Mouse (Mus musculus) heart, adult 2 months (tissue): Measurements from ENCODE around the gene Pelp1. TPM values are rescaled to one million over a fixed set of nuclear protein-coding genes. Genes with fewer than 3 reads are reported as not detected.

Experiments
- DNase-seq, 2 experiments: peaks; one replicate each; pipeline ENCODE4 v3.0.0; 2021
- H3K27ac ChIP-seq: fragments of 200-600 bp; 2 replicates; pipeline ENCODE4 v1.8.1; 2022
- H3K27me3 ChIP-seq: fragments of 200-500 bp; 2 replicates; pipeline ENCODE4 v1.6.1; 2012; ENCODE audit warnings: mild to moderate bottlenecking, low read length, inconsistent platforms, mixed read lengths; ENCODE audit not compliant: control insufficient read depth, insufficient read depth
- H3K36me3 ChIP-seq: fragments of 200-500 bp; 2 replicates; pipeline ENCODE4 v1.6.1; 2012; ENCODE audit warnings: low read length, inconsistent platforms; ENCODE audit not compliant: control insufficient read depth, insufficient read depth
- H3K4me1 ChIP-seq: fragments of 200-500 bp; 2 replicates; pipeline ENCODE4 v1.6.1; 2011; ENCODE audit warnings: low read length; ENCODE audit not compliant: control insufficient read depth, insufficient read depth
- H3K4me3 ChIP-seq: fragments of 200-600 bp; 2 replicates; pipeline ENCODE4 v1.8.1; 2022
- H3K79me2 ChIP-seq: fragments of 200-500 bp; replicated peaks from 2 replicates; pipeline ENCODE4 v1.6.1; 2012; ENCODE audit warnings: mild to moderate bottlenecking, inconsistent platforms, low read length, moderate library complexity, mixed read lengths; ENCODE audit not compliant: control insufficient read depth, insufficient read depth
- H3K9ac ChIP-seq: fragments of 200-500 bp; 2 replicates; pipeline ENCODE4 v1.6.1; 2012; ENCODE audit warnings: low read depth, mild to moderate bottlenecking, control low read depth, inconsistent platforms, low read length, mixed read lengths
- CTCF ChIP-seq: fragments of 200-600 bp; IDR thresholded peaks from 2 replicates; pipeline ENCODE4 v1.8.1; 2022; ENCODE audit warnings: antibody characterized with exemption, mild to moderate bottlenecking, moderate library complexity
- EP300 ChIP-seq: fragments of 200-500 bp; IDR thresholded peaks from 2 replicates; pipeline ENCODE4 v1.6.1; 2011; ENCODE audit warnings: low read depth, low read length, control low read depth; ENCODE audit not compliant: insufficient read depth
- POLR2A ChIP-seq: fragments of 200-500 bp; IDR thresholded peaks from 2 replicates; pipeline ENCODE4 v1.6.1; 2011; ENCODE audit warnings: mild to moderate bottlenecking, low read depth, low read length, control low read depth; ENCODE audit not compliant: insufficient read depth
- WGBS: fragments of 180-500 bp; shearing (Covaris S2); methylation state at CpG from one replicate; pipeline ENCODE4 v1.1.7; 2018; 5-methylcytosine and 5-hydroxymethylcytosine counted together
- intact Hi-C: fragments of 180-260 bp; cut with DNase I; formaldehyde crosslinking; loops from one replicate; pipeline ENCODE4 v1.15.1; 2025
- polyA plus RNA-seq: library from polyadenylated mRNA; depleted of rRNA; stranded (reverse); fragments of >200 nt; gene quantifications from 2 replicates; pipeline ENCODE4 v1.2.3, GENCODE M21; 2012
- total RNA-seq, 2 experiments: library from RNA; stranded (reverse); gene quantifications; 2 replicates each; pipeline ENCODE4 v1.2.3; 2021

Pelp1 gene
- total and polyA plus RNA-seq, 3 experiments: 13.0 to 20.7 (median 17.0) TPM

DNA sequence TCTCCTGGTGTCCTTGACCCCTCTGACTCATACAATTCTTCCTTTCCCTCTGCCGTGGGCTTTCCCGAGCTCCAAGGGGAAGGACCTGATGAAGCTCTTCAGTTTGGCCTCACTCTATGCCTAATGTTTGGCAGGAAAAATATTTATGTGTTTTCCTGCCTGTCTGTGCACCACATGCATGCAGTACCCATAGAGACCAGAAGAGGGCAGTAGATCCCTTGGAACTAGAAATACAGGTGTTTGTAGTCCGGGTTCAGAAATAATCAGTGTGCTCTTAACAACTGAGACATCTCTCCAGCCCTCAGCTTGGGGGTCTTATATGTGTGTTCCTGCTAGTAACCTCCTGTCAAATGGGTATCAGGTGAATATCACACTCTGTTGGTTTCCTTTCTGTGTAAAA is 4.1 kb upstream of the Pelp1 start:
- no peaks in the 10 kb centered on the region; the same call in 1 of the 2 replicates for H3K36me3 ChIP-seq
- H3K27ac ChIP-seq: no peak overlapping the region
- peaks cover 5% of the 10 kb centered on the region for H3K79me2 ChIP-seq
- H3K27me3 ChIP-seq: no peaks in the 10 kb centered on the region
- DNase-seq: peak; percentile 45 to 68
- no peaks in the 10 kb centered on the region for H3K4me1 ChIP-seq
- TF ChIP-seq EP300 (no peak), POLR2A (no peak), CTCF (no peak; the same call in 1 of the 2 replicates)
- intact Hi-C loops: loop anchor here (1.0 to 5.0 kb wide), 2 partner anchors 92 to 193 kb away; no protein-coding TSS in a partner anchor
- no peak overlapping the region for H3K9ac ChIP-seq
- no peak overlapping the region for H3K4me3 ChIP-seq
- WGBS: 7% methylated on average over 3 of the region's 3 CpGs

DNA sequence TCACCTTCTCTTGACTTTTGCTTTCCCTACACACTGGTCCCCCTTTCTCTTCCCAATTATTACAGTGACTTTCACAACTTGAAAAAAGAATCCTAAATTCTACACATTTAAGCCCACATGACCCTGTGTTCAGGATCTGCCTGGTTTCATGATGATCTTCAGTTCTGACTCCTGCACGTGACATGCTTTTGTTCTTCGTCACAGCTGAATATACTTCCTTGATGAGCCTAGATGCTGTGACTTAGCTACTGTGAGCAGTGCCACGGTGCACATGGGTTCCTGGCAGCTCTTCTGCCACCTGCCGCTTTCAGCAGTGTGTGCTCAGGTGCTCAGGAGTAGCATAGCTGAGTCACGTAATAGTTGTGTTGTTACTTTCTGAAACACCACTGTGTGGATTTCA is 2.8 kb upstream of the Pelp1 start:
- 66% methylated on average over 5 of the region's 5 CpGs for WGBS
- Histone ChIP-seq H3K4me3 (no peak overlapping the region), H3K36me3 (no peaks in the 10 kb centered on the region; the same call in 1 of the 2 replicates), H3K4me1 (no peaks in the 10 kb centered on the region; the same call in 1 of the 2 replicates), H3K27ac (no peak overlapping the region), H3K9ac (no peak overlapping the region), H3K27me3 (no peaks in the 10 kb centered on the region), H3K79me2 (peaks cover 5% of the 10 kb centered on the region)
- no peak for TF ChIP-seq CTCF
- TF ChIP-seq POLR2A: no peak
- DNase-seq: no peak
- intact Hi-C loops: loop anchor here (5.0 kb wide), 1 partner anchor 195 kb away; no protein-coding TSS in a partner anchor

DNA sequence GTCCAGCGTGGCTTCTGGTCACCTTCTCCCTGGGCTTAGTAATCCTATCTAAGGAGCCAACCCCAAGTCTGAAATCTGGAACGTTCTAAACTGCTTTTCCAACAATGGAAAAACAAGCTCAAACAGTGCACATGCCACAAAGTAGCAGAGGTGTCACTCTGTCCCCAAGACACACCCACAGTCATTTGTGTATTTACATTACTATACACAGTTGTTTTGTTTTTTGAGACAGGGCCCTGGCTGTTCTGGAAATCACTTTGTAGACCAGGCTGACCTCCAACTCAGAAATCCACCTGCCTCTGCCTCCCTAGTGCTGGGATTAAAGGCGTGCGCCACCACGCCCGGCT is 439 bp upstream of the Pelp1 start:
- intact Hi-C loops: loop anchor here (5.0 kb wide), 1 partner anchor 197 kb away; no protein-coding TSS in a partner anchor
- WGBS: 61% methylated on average over 6 of the region's 6 CpGs

DNA sequence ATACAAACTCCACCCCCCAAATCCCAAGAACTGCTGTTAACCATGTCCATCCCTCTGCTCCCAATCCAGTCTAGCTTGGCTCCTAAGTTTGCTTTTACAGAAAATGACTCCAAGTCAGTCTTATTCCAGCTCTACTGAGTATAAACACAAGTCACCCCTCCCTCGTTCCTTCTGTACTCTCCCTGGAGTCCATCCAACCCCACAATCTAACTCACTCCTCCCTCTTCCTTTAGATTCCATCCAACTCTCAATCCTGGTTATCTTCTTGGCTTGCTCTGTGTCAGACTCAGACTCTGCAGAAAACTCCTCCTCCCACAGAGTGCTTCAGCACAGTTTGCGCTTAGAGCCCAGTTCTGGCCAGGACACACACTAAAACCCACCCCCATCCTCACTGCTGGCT is 6.2 kb downstream of the Pelp1 start:
- 30% methylated on average over 2 of the region's 2 CpGs for WGBS
- intact Hi-C loops: no loop called here
- H3K4me3 ChIP-seq: no peak overlapping the region
- H3K9ac ChIP-seq: no peak overlapping the region
- peak in 1 of 2 experiments; percentile 47 for DNase-seq
- H3K27me3 ChIP-seq: no peaks in the 10 kb centered on the region
- no peaks in the 10 kb centered on the region; the same call in none of the 2 replicates for H3K4me1 ChIP-seq
- H3K79me2 ChIP-seq: no peaks in the 10 kb centered on the region; the same call in 1 of the 2 replicates
- no peaks in the 10 kb centered on the region; the same call in 1 of the 2 replicates for H3K36me3 ChIP-seq
- no peak overlapping the region for H3K27ac ChIP-seq
- TF ChIP-seq EP300 (no peak), POLR2A (no peak), CTCF (no peak)

More for the DNA sequence above, 439 bp upstream of the Pelp1 start:
- Histone ChIP-seq H3K4me1 (no peaks in the 10 kb centered on the region; the same call in 1 of the 2 replicates), H3K27me3 (no peaks in the 10 kb centered on the region), H3K9ac (peak overlapping the region; percentile 72; the same call in 1 of the 2 replicates), H3K79me2 (peaks cover 5% of the 10 kb centered on the region), H3K36me3 (no peaks in the 10 kb centered on the region; the same call in 1 of the 2 replicates), H3K4me3 (peak overlapping the region; percentile 96), H3K27ac (peak overlapping the region; percentile 89)
- no peak for DNase-seq
- TF ChIP-seq CTCF: no peak
- 0 out of 2 replicates have a peak, but pooled peaks have one; percentile 6 for TF ChIP-seq EP300
- no peak for TF ChIP-seq POLR2A

DNA sequence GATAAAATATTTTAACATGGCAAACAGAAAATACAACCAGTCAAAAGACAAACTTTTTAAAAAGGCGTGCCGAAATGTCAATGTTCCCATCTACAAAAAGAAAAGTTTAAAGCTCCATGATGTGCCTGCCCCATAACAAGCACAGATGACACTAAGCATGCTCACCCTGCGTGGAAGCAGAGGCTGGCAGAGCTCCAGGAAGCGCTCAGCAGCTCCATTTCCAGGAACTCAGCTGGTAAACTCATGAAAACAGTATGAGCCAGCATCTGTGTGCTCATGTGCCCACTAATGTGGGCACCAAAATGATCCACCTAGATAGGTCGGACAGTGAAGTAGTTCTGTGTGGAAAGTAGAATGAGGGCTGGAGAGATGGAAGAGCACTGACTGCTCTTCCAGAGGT is 20.4 kb downstream of the Pelp1 start:
- intact Hi-C loops: no loop called here
- WGBS: 66% methylated on average over 5 of the region's 5 CpGs
- Histone ChIP-seq H3K4me1 (no peaks in the 10 kb centered on the region), H3K27ac (no peak overlapping the region), H3K4me3 (no peak overlapping the region), H3K27me3 (no peaks in the 10 kb centered on the region), H3K36me3 (no peaks in the 10 kb centered on the region), H3K9ac (no peak overlapping the region), H3K79me2 (no peaks in the 10 kb centered on the region)
- TF ChIP-seq EP300 (no peak), POLR2A (no peak), CTCF (no peak)
- DNase-seq: no peak

DNA sequence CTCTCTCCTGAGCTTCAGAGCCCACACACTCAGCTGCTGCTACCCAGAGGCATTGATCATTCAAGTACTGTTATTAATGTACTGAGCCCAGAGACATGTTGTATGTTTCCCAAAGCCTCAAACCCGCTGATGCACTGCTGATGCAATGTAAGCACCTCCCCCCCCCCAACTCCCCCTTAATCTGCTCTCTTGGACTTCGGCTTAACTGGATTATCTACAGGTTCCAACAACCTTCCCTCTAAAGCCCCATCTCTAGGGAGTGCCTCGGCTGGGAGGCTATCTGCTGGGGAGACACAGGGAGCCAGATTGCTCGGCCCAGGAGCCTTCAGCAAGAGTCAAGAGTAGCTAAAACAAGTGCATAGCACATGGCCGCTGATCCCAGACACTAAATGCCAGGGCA is 22.4 kb downstream of the Pelp1 start:
- H3K27ac ChIP-seq: no peak overlapping the region
- H3K9ac ChIP-seq: no peak overlapping the region
- H3K4me1 ChIP-seq: no peaks in the 10 kb centered on the region
- intact Hi-C loops: no loop called here
- no peaks in the 10 kb centered on the region for H3K79me2 ChIP-seq
- 68% methylated on average over 5 of the region's 5 CpGs for WGBS
- H3K4me3 ChIP-seq: no peak overlapping the region
- no peaks in the 10 kb centered on the region for H3K27me3 ChIP-seq
- TF ChIP-seq EP300 (no peak), POLR2A (no peak), CTCF (no peak)
- no peak for DNase-seq
- no peaks in the 10 kb centered on the region for H3K36me3 ChIP-seq
